Mouse (Mus musculus): ENCODE measurements around the gene Wdhd1. TPM values are rescaled to one million over a fixed set of nuclear protein-coding genes. Genes with fewer than 3 reads are reported as not detected.

Wdhd1 gene
- polyA plus RNA-seq, 1 experiment from 2014 or later = 37.1 TPM

DNA sequence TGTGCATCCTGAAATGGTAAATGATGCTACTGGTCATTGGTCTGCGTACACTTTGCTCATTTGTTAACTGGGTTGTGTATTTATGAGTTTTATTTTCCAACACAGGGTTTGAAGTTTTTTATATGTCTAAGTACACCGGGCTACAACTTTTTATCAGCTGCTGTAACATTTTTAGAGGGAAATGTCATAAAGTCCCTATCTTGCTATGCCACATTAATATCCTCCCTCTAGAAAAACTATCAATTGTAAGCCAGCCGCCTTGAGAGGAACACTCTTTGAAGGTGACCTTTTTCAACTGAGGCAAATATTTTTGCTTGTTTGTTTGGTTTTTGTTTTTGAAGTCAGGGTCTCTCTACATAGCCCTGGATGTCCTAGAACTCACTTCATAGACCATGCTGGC lies 42.6 kb downstream of the Wdhd1 start:
- Histone ChIP-seq H3K36me3 (no peaks in the 10 kb centered on the region), H3K4me2 (replicated peaks) (no peak overlapping the region), H3K4me1 (no peaks in the 10 kb centered on the region), H3K4me3 (no peak overlapping the region), H3K27me3 (no peaks in the 10 kb centered on the region), H3K9ac (no peak overlapping the region), H3K9me3 (peaks cover 4% of the 10 kb centered on the region), H3K27ac (no peak overlapping the region)
- 84% methylated on average over 3 of the region's 3 CpGs for WGBS
- ATAC-seq (ENCODE audit: low FRiP score, low read depth) = no peak

DNA sequence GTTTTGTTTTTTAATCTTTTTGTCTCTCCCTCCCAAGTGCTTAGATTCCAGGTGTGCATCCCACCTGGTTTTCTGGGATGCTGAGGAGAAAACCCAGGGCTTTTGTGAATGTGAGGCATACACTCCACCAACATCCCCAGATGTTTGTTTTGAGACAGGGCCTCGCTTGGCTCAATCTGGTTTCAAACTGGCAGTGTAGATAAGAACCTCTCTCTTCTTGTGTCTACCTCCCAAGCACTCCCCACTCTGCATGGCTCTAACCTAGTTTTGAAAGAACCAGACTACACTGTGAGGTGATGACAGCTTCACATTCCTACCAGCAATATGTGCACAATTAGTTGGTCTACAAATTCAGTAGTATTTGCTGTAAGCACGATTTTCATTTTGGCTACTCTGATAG lies 43.1 kb downstream of the Wdhd1 start:
- no peak for ATAC-seq (ENCODE audit: low FRiP score, low read depth)
- WGBS = 73% methylated on average over 2 of the region's 2 CpGs
- H3K36me3 ChIP-seq = no peaks in the 10 kb centered on the region
- H3K9me3 ChIP-seq = peaks cover 4% of the 10 kb centered on the region
- H3K4me2 ChIP-seq (replicated peaks) = no peak overlapping the region
- H3K4me3 ChIP-seq = no peak overlapping the region
- H3K27ac ChIP-seq = no peak overlapping the region
- no peaks in the 10 kb centered on the region for H3K27me3 ChIP-seq
- H3K9ac ChIP-seq = no peak overlapping the region
- no peaks in the 10 kb centered on the region for H3K4me1 ChIP-seq

DNA sequence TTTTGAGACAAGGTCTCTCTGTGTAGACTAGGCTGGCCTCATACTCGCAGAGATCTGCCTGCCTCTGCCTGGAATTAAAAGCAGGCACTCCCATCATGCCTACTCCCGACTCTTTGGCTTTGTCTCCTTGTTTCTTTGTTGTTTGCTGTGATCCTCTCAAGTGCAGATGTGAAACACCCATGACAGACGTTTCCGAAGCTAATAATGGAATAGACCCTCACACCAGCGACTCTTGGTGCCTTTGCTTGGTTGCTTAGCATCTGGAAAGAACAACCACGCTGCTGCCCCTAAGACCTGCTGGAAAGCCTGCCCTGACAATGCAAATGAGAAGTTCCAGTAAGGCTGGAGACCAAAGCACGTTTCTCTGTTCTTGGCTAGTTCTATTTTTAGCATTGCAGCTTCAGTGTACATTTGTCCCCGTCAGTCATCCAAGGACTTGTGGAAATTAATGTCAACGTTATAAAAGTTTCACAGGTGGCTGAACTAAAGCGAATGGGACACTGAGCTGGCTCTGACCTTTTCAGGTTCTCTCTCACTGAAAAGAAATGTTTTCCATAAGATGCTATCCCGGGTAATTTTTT lies 46.8 kb downstream of the Wdhd1 start:
- Histone ChIP-seq H3K9ac (no peak overlapping the region), H3K27ac (no peak overlapping the region), H3K4me1 (no peaks in the 10 kb centered on the region), H3K27me3 (no peaks in the 10 kb centered on the region), H3K36me3 (no peaks in the 10 kb centered on the region), H3K4me3 (no peak overlapping the region), H3K9me3 (peaks cover 4% of the 10 kb centered on the region; the same call in 1 of the 2 replicates), H3K4me2 (replicated peaks) (no peak overlapping the region)
- 80% methylated on average over 11 of the region's 11 CpGs for WGBS
- no peak for ATAC-seq (ENCODE audit: low FRiP score, low read depth)

DNA sequence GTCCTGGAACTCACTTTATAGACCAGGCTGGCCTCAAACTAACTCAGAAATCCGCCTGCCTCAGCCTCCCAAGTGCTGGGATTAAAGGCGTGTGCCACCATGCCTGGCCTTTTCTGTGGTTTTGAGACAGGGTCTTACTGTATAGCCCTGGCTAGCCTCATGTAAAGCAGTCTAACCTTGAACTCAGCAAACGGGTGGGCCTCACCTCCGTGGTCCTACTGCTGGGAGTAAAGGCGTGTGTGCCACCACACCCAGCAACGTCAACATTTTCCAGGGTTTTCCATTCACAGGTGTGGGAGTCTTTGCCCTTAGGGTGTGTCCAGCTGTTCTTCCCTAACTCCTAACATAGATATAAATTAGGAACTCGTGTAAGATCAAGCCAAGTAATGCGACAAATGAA lies 50.7 kb downstream of the Wdhd1 start:
- no peak for ATAC-seq (ENCODE audit: low FRiP score, low read depth)
- H3K27me3 ChIP-seq = no peaks in the 10 kb centered on the region
- H3K27ac ChIP-seq = no peak overlapping the region
- peaks cover 4% of the 10 kb centered on the region; the same call in 1 of the 2 replicates for H3K9me3 ChIP-seq
- H3K4me3 ChIP-seq = no peak overlapping the region
- no peak overlapping the region for H3K9ac ChIP-seq
- no peaks in the 10 kb centered on the region for H3K36me3 ChIP-seq
- WGBS = 86% methylated on average over 8 of the region's 8 CpGs
- H3K4me1 ChIP-seq = no peaks in the 10 kb centered on the region
- H3K4me2 ChIP-seq (replicated peaks) = no peak overlapping the region

DNA sequence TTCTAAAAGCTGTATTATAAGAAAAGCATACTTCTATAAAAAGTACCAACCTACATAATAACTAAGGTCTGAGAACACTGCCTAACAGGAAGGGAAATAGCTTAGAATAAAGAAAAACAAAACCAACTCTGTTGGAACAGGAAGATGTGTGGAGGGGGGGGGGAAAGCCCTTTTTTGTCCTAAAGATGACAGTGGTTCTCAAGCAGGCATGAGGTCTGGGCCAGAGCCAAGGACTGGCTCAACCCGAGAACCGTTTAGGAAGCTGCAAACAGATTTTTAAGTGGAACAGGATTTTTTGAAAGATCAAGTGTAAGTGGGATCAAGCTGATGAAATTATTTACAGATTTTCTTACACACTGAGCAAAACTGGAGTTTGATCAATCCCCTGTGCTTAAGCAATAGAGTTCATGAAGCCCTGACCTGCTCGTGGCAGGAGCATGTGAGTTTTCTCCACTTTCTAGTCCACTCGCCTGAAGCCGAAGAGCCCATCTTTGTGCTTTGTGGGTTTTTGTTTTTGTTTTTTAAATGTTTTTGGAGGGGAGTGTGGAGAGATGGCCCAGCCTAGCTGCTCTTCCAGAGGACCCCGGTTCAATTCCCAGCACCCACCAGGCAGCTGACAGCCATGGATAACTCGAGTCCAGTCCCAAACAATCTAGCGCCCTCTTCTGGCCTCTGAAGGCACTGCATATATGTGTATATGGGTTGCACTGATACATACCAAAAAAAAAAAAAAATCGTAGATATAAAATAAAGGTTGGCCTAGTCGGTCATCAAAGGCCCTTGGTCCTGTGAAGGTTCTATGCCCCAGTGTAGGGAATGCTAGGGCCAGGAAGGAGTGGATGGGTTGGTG lies 52.0 kb downstream of the Wdhd1 start:
- 75% methylated on average over 10 of the region's 10 CpGs for WGBS
- Histone ChIP-seq H3K4me3 (no peak overlapping the region), H3K27me3 (no peaks in the 10 kb centered on the region), H3K9me3 (peaks cover 4% of the 10 kb centered on the region; the same call in 1 of the 2 replicates), H3K9ac (no peak overlapping the region), H3K4me2 (replicated peaks) (no peak overlapping the region), H3K27ac (no peak overlapping the region), H3K36me3 (no peaks in the 10 kb centered on the region), H3K4me1 (no peaks in the 10 kb centered on the region)
- ATAC-seq (ENCODE audit: low FRiP score, low read depth) = no peak

DNA sequence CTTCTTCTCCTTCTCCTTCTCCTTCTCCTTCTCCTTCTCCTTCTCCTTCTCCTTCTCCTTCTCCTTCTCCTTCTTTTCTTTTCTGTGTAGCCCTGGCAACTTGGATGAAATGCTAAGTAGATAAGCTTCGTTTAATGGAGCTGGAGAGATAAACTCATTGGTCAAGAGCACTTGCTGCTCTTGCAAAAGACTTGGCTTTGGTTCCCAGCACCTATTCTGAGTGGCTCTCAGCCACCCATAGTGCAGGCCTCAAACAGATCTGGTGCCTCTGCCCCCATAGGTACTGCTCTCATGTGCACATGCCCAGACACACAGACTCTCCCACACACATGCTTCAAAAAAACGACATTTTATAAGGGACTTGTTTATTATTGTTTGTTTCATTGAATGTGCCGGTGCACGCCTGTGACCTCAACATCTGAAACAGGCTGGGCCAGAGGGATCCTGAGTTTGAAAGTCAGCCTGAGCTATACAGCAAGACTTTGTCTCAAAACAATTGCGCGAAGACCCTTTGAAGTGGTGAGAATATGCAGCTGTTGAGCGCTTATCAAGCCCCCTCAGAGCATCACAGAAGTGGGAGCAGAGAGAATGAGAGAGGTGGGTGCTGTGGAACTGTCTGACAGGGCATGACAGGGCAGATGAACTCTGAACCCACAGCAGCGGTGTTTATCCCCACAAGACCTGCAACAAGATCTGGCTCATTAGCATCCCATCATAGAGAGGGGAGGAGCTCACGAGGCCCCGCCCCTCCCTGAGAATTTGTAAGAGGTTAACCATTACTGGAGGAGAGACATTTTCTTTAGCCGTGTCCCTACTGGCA lies 53.8 kb downstream of the Wdhd1 start:
- no peak overlapping the region for H3K4me2 ChIP-seq (replicated peaks)
- H3K36me3 ChIP-seq = no peaks in the 10 kb centered on the region
- no peaks in the 10 kb centered on the region for H3K27me3 ChIP-seq
- H3K4me1 ChIP-seq = no peaks in the 10 kb centered on the region
- H3K27ac ChIP-seq = no peak overlapping the region
- no peak overlapping the region for H3K9ac ChIP-seq
- no peak overlapping the region for H3K4me3 ChIP-seq
- 76% methylated on average over 11 of the region's 11 CpGs for WGBS
- H3K9me3 ChIP-seq = peaks cover 4% of the 10 kb centered on the region; the same call in 1 of the 2 replicates
- no peak for ATAC-seq (ENCODE audit: low FRiP score, low read depth)

DNA sequence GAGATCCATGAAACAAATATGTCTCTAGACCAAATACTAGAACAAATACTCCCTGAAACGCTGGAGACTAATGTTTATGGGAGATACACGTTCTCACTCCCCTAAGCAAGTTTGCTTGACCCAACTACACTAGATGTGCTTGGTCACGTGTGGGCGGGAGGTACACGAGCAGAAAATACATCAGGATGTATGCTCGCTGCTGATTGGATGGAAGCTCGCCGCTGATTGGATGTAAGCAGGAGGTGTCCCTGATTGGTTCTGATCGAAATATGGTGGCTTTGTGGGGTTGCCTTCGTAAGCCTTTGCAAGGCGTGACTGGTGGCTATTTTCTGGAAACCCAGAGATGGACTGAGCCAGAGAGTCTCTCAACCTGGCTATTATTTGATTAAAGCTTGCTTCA lies 55.1 kb downstream of the Wdhd1 start:
- H3K4me3 ChIP-seq = no peak overlapping the region
- no peaks in the 10 kb centered on the region for H3K36me3 ChIP-seq
- H3K9me3 ChIP-seq = peaks cover 4% of the 10 kb centered on the region; the same call in 1 of the 2 replicates
- 83% methylated on average over 11 of the region's 11 CpGs for WGBS
- no peak overlapping the region for H3K27ac ChIP-seq
- ATAC-seq (ENCODE audit: low FRiP score, low read depth) = no peak
- H3K4me2 ChIP-seq (replicated peaks) = no peak overlapping the region
- H3K4me1 ChIP-seq = no peaks in the 10 kb centered on the region
- no peak overlapping the region for H3K9ac ChIP-seq
- H3K27me3 ChIP-seq = no peaks in the 10 kb centered on the region

DNA sequence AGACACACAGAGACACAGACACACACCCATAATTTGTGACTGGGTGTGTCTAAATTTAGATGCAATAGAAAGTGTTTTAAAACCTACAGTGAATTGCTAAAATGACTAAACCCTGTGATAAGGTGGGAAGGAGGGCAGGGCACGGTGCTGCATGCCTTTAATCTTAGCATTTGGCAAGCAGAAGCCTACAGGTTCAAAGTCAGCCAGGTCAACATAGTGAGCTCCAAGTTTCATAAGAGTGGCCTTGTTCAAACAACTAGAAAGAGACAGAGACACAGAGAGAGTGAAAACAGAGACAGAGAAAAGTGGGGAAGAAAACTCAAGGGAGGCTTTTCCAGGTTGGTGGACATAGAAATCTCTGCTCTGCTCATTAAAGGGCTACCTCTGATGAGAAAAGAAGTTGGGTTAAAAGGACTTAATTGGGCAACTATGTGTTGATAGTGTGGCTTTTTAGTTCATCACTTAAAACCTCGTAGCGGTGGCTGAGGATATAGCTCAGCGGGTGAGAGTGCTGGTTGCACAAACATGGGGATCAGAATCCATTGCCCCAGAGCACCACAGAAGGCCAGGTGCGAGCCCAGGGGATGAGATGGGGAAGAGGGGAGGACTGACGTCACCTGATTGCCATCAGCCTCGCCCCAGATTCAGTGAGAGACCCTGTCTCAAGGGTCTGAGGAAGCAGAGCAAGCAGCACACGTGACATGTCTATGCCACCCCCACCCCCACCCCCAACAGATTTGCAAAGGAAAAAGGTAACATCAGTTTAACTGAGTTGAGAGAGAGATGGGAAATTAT lies 56.2 kb downstream of the Wdhd1 start:
- WGBS = 78% methylated on average over 8 of the region's 8 CpGs
- no peak overlapping the region for H3K4me2 ChIP-seq (replicated peaks)
- H3K27ac ChIP-seq = no peak overlapping the region
- no peaks in the 10 kb centered on the region for H3K4me1 ChIP-seq
- H3K27me3 ChIP-seq = no peaks in the 10 kb centered on the region
- ATAC-seq (ENCODE audit: low FRiP score, low read depth) = no peak
- H3K36me3 ChIP-seq = no peaks in the 10 kb centered on the region
- no peaks in the 10 kb centered on the region for H3K9me3 ChIP-seq
- H3K9ac ChIP-seq = no peak overlapping the region
- no peak overlapping the region for H3K4me3 ChIP-seq

DNA sequence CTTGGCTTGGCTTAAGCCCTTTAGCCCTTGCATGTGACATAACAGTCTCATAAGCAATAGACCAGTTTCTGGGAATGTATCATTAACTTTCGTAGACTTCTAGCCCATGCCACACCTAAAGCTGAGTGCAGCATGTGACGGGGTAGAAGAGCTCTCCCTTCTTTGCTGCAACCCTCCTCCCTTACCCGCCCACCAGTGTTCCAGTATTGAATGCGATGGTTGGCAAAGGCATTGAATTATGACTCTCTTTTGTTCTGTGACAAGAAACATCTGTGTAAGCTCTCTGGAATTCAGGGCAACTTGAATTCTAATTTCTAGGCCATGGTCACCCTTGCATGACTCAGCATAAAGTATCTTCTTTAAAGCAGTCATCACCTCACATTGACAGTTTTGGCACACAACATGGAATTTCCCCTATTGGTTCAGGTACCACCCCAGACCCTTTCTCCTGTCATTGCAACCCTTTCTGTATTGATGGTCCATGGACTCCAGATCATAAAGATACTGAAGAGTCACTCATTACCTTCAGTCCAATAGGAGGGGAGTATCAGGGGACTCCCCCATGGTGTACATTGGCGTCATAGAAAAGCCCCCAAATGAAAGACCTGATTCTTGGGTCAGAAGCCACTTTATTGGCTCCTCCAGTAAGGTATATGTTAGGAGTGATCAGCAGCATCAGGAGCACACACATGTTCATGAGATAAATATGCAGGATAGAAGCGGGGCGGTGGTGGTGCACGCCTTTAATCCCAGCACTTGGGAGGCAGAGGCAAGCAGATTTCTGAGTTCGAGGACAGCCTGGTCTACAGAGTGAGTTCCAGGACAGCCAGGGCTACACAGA lies 57.7 kb downstream of the Wdhd1 start:
- H3K27me3 ChIP-seq = no peaks in the 10 kb centered on the region
- no peaks in the 10 kb centered on the region for H3K9me3 ChIP-seq
- 88% methylated on average over 9 of the region's 9 CpGs for WGBS
- H3K4me3 ChIP-seq = no peak overlapping the region
- H3K9ac ChIP-seq = no peak overlapping the region
- H3K27ac ChIP-seq = no peak overlapping the region
- H3K4me1 ChIP-seq = no peaks in the 10 kb centered on the region
- H3K4me2 ChIP-seq (replicated peaks) = no peak overlapping the region
- H3K36me3 ChIP-seq = no peaks in the 10 kb centered on the region
- no peak for ATAC-seq (ENCODE audit: low FRiP score, low read depth)

DNA sequence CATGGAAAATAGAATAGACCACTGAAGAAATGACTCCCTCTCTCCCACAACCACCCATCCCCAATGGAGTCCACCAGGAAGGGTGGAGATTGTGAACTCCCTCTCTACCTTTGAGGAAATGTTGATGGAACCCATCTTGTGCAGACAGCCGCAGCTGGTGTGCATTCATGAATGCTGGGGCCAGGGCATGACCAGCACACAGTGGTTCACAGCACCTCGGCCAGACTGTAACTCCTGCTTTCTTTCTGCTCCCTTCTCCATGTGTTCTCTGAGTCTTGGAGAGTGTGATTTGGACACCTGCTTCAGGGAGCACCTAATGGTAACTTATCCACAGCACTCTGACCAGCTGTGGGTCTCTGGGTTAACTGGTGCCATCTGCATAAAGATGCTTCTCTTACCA lies 60.1 kb downstream of the Wdhd1 start:
- Histone ChIP-seq H3K9ac (no peak overlapping the region), H3K4me2 (replicated peaks) (no peak overlapping the region), H3K27me3 (no peaks in the 10 kb centered on the region), H3K4me1 (no peaks in the 10 kb centered on the region), H3K36me3 (no peaks in the 10 kb centered on the region), H3K27ac (no peak overlapping the region), H3K4me3 (no peak overlapping the region), H3K9me3 (no peaks in the 10 kb centered on the region)
- WGBS = 84% methylated on average over 2 of the region's 2 CpGs
- ATAC-seq (ENCODE audit: low FRiP score, low read depth) = no peak

DNA sequence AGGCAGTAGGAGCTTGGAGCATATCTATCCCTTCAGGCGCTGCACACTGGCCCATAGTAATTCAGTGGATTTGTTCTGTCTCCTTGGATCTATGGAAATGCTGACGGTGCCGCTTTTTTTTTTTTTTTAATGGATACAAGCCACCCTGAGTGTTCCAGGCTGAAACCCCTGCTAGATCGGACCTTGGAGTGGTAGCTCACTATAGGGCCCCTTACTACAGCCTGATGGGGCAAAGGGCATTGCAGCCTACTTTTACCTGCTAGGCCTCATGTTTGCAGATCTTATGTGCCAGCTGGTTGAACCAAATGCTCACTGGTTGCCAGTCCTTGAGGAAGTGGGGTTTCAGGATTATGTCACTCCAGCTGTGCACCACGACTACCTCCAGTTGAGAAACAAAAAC lies 62.3 kb downstream of the Wdhd1 start:
- no peak for ATAC-seq (ENCODE audit: low FRiP score, low read depth)

More for the DNA sequence above, 62.3 kb downstream of the Wdhd1 start:
- Histone ChIP-seq H3K4me1 (no peaks in the 10 kb centered on the region), H3K9ac (no peak overlapping the region), H3K4me3 (no peak overlapping the region), H3K4me2 (replicated peaks) (no peak overlapping the region), H3K27ac (no peak overlapping the region), H3K9me3 (no peaks in the 10 kb centered on the region), H3K36me3 (no peaks in the 10 kb centered on the region), H3K27me3 (no peaks in the 10 kb centered on the region)
- 81% methylated on average over 5 of the region's 5 CpGs for WGBS

Data from limb, embryonic 13.5 days (tissue).